Mouse (Mus musculus) CH12.LX (cell line): ENCODE measurements around the gene Trp53bp2. TPM values are rescaled to one million over a fixed set of nuclear protein-coding genes. Genes with fewer than 3 reads are reported as not detected.
A peak's percentile ranks its signal among the peaks of the same experiment; 100 is the strongest.

Experiments used
- DNase-seq: peaks from one replicate; pipeline ENCODE4 v3.0.0-alpha.2; 2013; ENCODE audit errors: extremely low read depth
- H3K27ac ChIP-seq: 2 replicates; pipeline ENCODE4 v1.5.1; 2012; ENCODE audit warnings: low read depth, mild to moderate bottlenecking, control low read depth, moderate library complexity; ENCODE audit not compliant: insufficient read depth
- H3K27me3 ChIP-seq: replicated peaks from 2 replicates; pipeline ENCODE3; 2012; ENCODE audit warnings: inconsistent platforms
- H3K36me3 ChIP-seq, 2 experiments: replicated peaks in 1 of 2; 2 replicates each; pipeline versions ENCODE3 to v1.6.1; 2012; ENCODE audit warnings: inconsistent platforms in 1 of 2, low read length in 1 of 2, mild to moderate bottlenecking in 1 of 2, mixed read lengths in 1 of 2, moderate library complexity in 1 of 2; ENCODE audit not compliant: control insufficient read depth in 1 of 2, insufficient read depth in 1 of 2
- H3K4me1 ChIP-seq, 2 experiments: 2 replicates each; pipeline ENCODE4 v1.6.1; 2012; ENCODE audit warnings: inconsistent platforms in 1 of 2, moderate library complexity in 1 of 2; ENCODE audit not compliant: insufficient read depth in 2 of 2, control insufficient read depth in 1 of 2
- H3K4me2 ChIP-seq: 2 replicates; pipeline ENCODE4 v1.6.1; 2012; ENCODE audit warnings: low read depth, mild to moderate bottlenecking, control low read depth; ENCODE audit not compliant: poor library complexity, insufficient read depth, severe bottlenecking
- H3K4me3 ChIP-seq, 3 experiments: fragments of 150-350 bp in 1 of 3; sonication (generic) in 1 of 3; replicated peaks in 1 of 3; 2 replicates each; pipeline versions ENCODE3 to v1.5.1; 2011 to 2012; ENCODE audit warnings: low read depth in 2 of 3, low read length in 2 of 3, mild to moderate bottlenecking in 2 of 3, moderate library complexity in 2 of 3, control low read depth in 1 of 3, improper control_type of control experiment in 1 of 3, inconsistent platforms in 1 of 3, mixed read lengths in 1 of 3; ENCODE audit not compliant: poor library complexity in 1 of 3
- H3K79me2 ChIP-seq: replicated peaks from 2 replicates; pipeline ENCODE4 v1.6.1; 2012; ENCODE audit warnings: mild to moderate bottlenecking, moderate library complexity; ENCODE audit not compliant: control insufficient read depth, poor library complexity, insufficient read depth, severe bottlenecking; ENCODE audit errors: extremely low read depth
- H3K9ac ChIP-seq: 2 replicates; pipeline ENCODE4 v1.6.1; 2012; ENCODE audit warnings: low read depth, mild to moderate bottlenecking, control low read depth, moderate library complexity; ENCODE audit not compliant: insufficient read depth
- H3K9me3 ChIP-seq: replicated peaks from 2 replicates; pipeline ENCODE3; 2012; ENCODE audit warnings: low read length, inconsistent platforms, mixed read lengths
- CHD2 ChIP-seq: IDR thresholded peaks from 2 replicates; pipeline ENCODE4 v1.6.1; 2011; ENCODE audit warnings: low read length, improper control_type of control experiment
- CTCF ChIP-seq, 2 experiments: IDR thresholded peaks in 1 of 2; conservative IDR thresholded peaks in 1 of 2; 2 replicates each; pipeline ENCODE4 v1.5.1; 2011 to 2012; ENCODE audit warnings: low read depth in 2 of 2, low read length in 2 of 2, improper control_type of control experiment in 1 of 2, inconsistent platforms in 1 of 2, mild to moderate bottlenecking in 1 of 2, moderate library complexity in 1 of 2
- ELF1 ChIP-seq: IDR thresholded peaks from 2 replicates; pipeline ENCODE4 v1.6.1; 2014; ENCODE audit warnings: low read depth, mild to moderate bottlenecking, inconsistent platforms, low read length, improper control_type of control experiment
- EP300 ChIP-seq: IDR thresholded peaks from 2 replicates; pipeline ENCODE4 v1.6.1; 2011; ENCODE audit warnings: low read length, improper control_type of control experiment
- ETS1 ChIP-seq: conservative IDR thresholded peaks from 2 replicates; pipeline ENCODE4 v1.6.1; 2012; ENCODE audit warnings: low read depth, mild to moderate bottlenecking, inconsistent platforms, low read length, improper control_type of control experiment, moderate library complexity
- HCFC1 ChIP-seq: IDR thresholded peaks from 2 replicates; pipeline ENCODE4 v1.6.1; 2012; ENCODE audit warnings: low read depth, mild to moderate bottlenecking, inconsistent platforms, low read length, improper control_type of control experiment
- MAFK ChIP-seq: IDR thresholded peaks from 2 replicates; pipeline ENCODE4 v1.6.1; 2011; ENCODE audit warnings: low read length, improper control_type of control experiment; ENCODE audit not compliant: insufficient replicate concordance
- MAX ChIP-seq: IDR thresholded peaks from 2 replicates; pipeline ENCODE4 v1.6.1; 2011; ENCODE audit warnings: low read length, improper control_type of control experiment
- MAZ ChIP-seq: IDR thresholded peaks from 2 replicates; pipeline ENCODE4 v1.6.1; 2012; ENCODE audit warnings: low read depth, mild to moderate bottlenecking, inconsistent platforms, low read length, improper control_type of control experiment, moderate library complexity
- MEF2A ChIP-seq: IDR thresholded peaks from 2 replicates; pipeline ENCODE4 v1.6.1; 2014; ENCODE audit warnings: low read depth, mild to moderate bottlenecking, inconsistent platforms, low read length, improper control_type of control experiment, borderline replicate concordance
- PAX5 ChIP-seq: IDR thresholded peaks from 2 replicates; pipeline ENCODE4 v1.6.1; 2012; ENCODE audit warnings: low read length, inconsistent platforms, mixed read lengths
- RAD21 ChIP-seq: IDR thresholded peaks from 2 replicates; pipeline ENCODE4 v1.6.1; 2011; ENCODE audit warnings: low read depth, mild to moderate bottlenecking, low read length, improper control_type of control experiment, moderate library complexity
- RCOR1 ChIP-seq: conservative IDR thresholded peaks from 2 replicates; pipeline ENCODE4 v1.6.1; 2012; ENCODE audit warnings: low read depth, mild to moderate bottlenecking, inconsistent platforms, low read length, improper control_type of control experiment
- SMC3 ChIP-seq: IDR thresholded peaks from 2 replicates; pipeline ENCODE4 v1.6.1; 2011; ENCODE audit warnings: low read depth, low read length, improper control_type of control experiment
- TBP ChIP-seq: conservative IDR thresholded peaks from 2 replicates; pipeline ENCODE4 v1.6.1; 2011; ENCODE audit warnings: low read depth, low read length, improper control_type of control experiment
- ZC3H11A ChIP-seq: IDR thresholded peaks from 2 replicates; pipeline ENCODE4 v1.6.1; 2012; ENCODE audit warnings: low read depth, mild to moderate bottlenecking, inconsistent platforms, low read length, improper control_type of control experiment
- ZNF384 ChIP-seq: IDR thresholded peaks from 2 replicates; pipeline ENCODE4 v1.6.1; 2012; ENCODE audit warnings: low read depth, low read length, improper control_type of control experiment, inconsistent platforms
- dilution Hi-C: fragments of 300-500 bp; cut with MboI; formaldehyde crosslinking; loops from 2 replicates; pipeline ENCODE4 v1.14.3; 2020; ENCODE audit warnings: low sequenced_read_pairs; ENCODE audit not compliant: extremely low pct_unique_long_range_greater_than_20kb, extremely low pct_ligation_motif_present
- in situ Hi-C: fragments of 300-500 bp; cut with MboI; formaldehyde crosslinking; loops from 3 replicates; pipeline ENCODE4 v1.14.3; 2019; ENCODE audit warnings: low sequenced_read_pairs, low pct_ligation_motif_present, low pct_unique_long_range_greater_than_20kb, mixed read lengths
- polyA plus RNA-seq: library from polyadenylated mRNA; unstranded; fragments of >175 nt; gene quantifications from 2 replicates; pipeline ENCODE4 v1.2.1, GENCODE M21; 2012; ENCODE audit warnings: low read depth; ENCODE audit not compliant: insufficient read length
- total RNA-seq, 2 experiments: library from RNA; depleted of rRNA; stranded (reverse); fragments of 300-350 nt in 1 of 2; fragments of >200 nt in 1 of 2; gene quantifications; 2 replicates each; pipeline ENCODE4 v1.2.3; 2012 to 2014

The Trp53bp2 gene
- total and polyA plus RNA-seq, 3 experiments: 1.4 to 4.7 (median 2.9) TPM

- Histone ChIP-seq H3K4me3 (no peak overlapping the region), H3K36me3 (no peaks in the 10 kb centered on the region), H3K4me2 (no peak overlapping the region), H3K4me1 (peaks cover 8 to 9% of the 10 kb centered on the region in 2 experiments; a peak in 2 of 4 replicates), H3K9ac (no peak overlapping the region), H3K27me3 (peaks cover 2% of the 10 kb centered on the region), H3K9me3 (no peaks in the 10 kb centered on the region), H3K79me2 (no peaks in the 10 kb centered on the region), H3K27ac (no peak overlapping the region)
- in situ Hi-C loops: no loop called here
- no peak for TF ChIP-seq ELF1
- no peak for TF ChIP-seq MEF2A
- TF ChIP-seq TBP: no peak
- TF ChIP-seq ZC3H11A: no peak
- no peak for TF ChIP-seq MAFK
- no peak for TF ChIP-seq PAX5
- TF ChIP-seq CTCF (conservative IDR thresholded peaks at IDR 0.05 in 1 of 2, IDR thresholded peaks at IDR 0.05 in 1 of 2; ENCODE audit: low read depth in 2 of 2, low read length in 2 of 2): no peak
- TF ChIP-seq ETS1: no peak
- TF ChIP-seq MAZ: no peak
- dilution Hi-C loops: no loop called here
- no peak for DNase-seq
Measured at GRCm38 (mm10) chr1:182371891-182372290, 37.1 kb upstream of the Trp53bp2 start.

DNA sequence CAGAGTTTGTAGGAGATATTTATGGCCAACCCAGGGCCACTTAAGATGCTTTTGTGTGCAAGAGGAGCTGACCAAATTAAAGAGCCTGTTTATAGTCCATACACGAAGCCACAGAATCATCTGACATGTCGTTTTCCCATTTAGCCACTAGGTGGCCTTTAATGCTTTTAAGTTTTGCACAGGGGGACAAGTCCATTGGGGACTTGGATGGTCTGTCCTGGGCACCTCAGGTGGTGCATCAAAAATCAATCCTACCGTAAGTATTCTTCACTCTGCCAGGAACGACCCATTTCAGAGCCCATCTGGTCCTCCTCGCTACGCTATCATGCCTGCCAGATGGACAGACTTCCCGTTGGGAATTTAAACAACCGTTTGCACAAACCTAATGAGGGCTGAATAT lies 32.8 kb upstream of the Trp53bp2 start:
- H3K27ac ChIP-seq: no peak overlapping the region
- no peaks in the 10 kb centered on the region for H3K27me3 ChIP-seq
- dilution Hi-C loops: no loop called here
- H3K4me1 ChIP-seq: peaks cover 0 to 6% of the 10 kb centered on the region in 2 experiments; a peak in 1 of 4 replicates
- DNase-seq: peak; percentile 54
- TF ChIP-seq ZNF384: no peak
- TF ChIP-seq MEF2A: no peak
- peak; percentile 57 for TF ChIP-seq RAD21
- no peak for TF ChIP-seq RCOR1
- no peak for TF ChIP-seq EP300
- TF ChIP-seq SMC3: peak; percentile 62
- TF ChIP-seq CHD2: no peak
- no peak for TF ChIP-seq PAX5
- peak; percentile 73 to 75 for TF ChIP-seq CTCF (conservative IDR thresholded peaks at IDR 0.05 in 1 of 2, IDR thresholded peaks at IDR 0.05 in 1 of 2; ENCODE audit: low read depth in 2 of 2, low read length in 2 of 2)
- no peak for TF ChIP-seq HCFC1
- 0 out of 2 replicates have a peak, but pooled peaks have one; percentile 7 for TF ChIP-seq MAX
- H3K9me3 ChIP-seq: no peaks in the 10 kb centered on the region
- H3K4me3 ChIP-seq: no peak overlapping the region
- peak overlapping the region; percentile 14; the same call in 1 of the 2 replicates for H3K4me2 ChIP-seq
- H3K9ac ChIP-seq: no peak overlapping the region
- no peaks in the 10 kb centered on the region for H3K36me3 ChIP-seq
- in situ Hi-C loops: no loop called here
- H3K79me2 ChIP-seq: no peaks in the 10 kb centered on the region
